In the genomic region with DNA sequence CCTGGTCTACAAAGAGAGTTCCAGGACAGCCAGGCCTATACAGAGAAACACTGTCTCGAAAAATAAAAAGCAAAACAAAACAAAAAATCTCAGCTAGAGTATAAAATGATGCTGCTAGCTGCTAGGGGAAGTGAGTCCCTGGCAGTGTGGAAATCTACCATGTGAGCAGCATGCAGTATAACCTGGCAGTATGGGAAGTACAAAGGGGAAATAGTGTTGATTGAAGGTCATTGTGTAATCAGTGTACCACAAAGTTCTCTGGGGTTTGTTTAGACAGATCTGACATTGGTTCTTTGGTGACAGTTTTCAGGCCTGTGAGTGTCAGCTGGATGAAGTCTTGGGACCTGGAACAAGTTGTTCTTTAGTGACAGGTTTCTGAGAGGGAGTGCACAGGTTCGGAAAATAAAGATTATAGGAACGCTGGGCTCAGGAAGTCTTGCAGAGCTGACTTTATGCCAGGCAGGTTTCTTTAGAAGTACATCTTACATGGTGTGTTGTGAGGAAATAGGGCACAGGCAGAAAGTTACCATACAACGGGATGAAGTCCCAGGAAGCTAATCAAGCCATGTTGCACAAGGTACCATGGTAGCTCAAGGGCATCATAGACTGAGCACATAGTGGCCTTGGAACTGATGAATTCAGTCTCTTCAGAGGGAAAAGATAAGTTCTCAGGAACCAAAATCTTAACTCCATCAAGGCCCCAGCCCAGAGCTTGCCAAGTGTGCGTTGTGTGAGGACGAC, we compare ENCODE assay signal across 19 mouse cellular contexts. TPM values are rescaled to one million over a fixed set of nuclear protein-coding genes. Genes with fewer than 3 reads are reported as not detected.
DNase-seq lines count a peak whose midpoint lies in the region; ATAC-seq and TF ChIP-seq lines count a peak whose summit lies in the region.
"Had no signal": no experiment of that assay in that cellular context is flagged by ENCODE, and none has a peak within 500 bp of the region (broad histone marks: within the 10 kb centered on the region; RNA-seq: fewer than 3 reads in every experiment).

No protein-coding gene starts in this region.

- no peak overlapping the region for H3K4me3 ChIP-seq in liver, embryonic 13.5 days (replicated peaks)
- H3K4me3 ChIP-seq in bone marrow macrophage, adult 2 months (ENCODE audit: insufficient read depth, low read length): no peak overlapping the region
- H3K4me3 ChIP-seq: embryonic facial prominence, embryonic 12.5 days; gastrocnemius, adult 2 months; hindbrain, embryonic 15.5 days; limb, embryonic 13.5 days had no signal

- DNase-seq in liver, embryonic 13.5 days: no peak
- DNase-seq in liver: no peak
- DNase-seq in spleen, postnatal 4 days (ENCODE audit: low spot score in 2 of 2): no peak
- DNase-seq: adrenal gland, adult 2 months; cerebellum, adult 2 months; forebrain, postnatal 0 days; gastrocnemius, adult 2 months; heart, postnatal 10 days; kidney, adult 18-20 months; kidney, postnatal 14 days; midbrain, embryonic 14.5 days had no signal

- no peaks in the 10 kb centered on the region for H3K27me3 ChIP-seq in liver, embryonic 13.5 days
- H3K27me3 ChIP-seq: embryonic facial prominence, embryonic 12.5 days; hindbrain, embryonic 15.5 days had no signal

- no peak overlapping the region for H3K9ac ChIP-seq in liver, embryonic 13.5 days
- H3K9ac ChIP-seq: embryonic facial prominence, embryonic 12.5 days; forebrain, postnatal 0 days; hindbrain, embryonic 15.5 days; limb, embryonic 13.5 days had no signal

- ATAC-seq in liver, embryonic 13.5 days (ENCODE audit: low read depth): peak; percentile 34; the same call in 1 of the 2 replicates
- ATAC-seq in hematopoietic stem cell, adult 5-6 weeks (replicated peaks in 1 of 2; ENCODE audit: insufficient read depth in 1 of 2, low FRiP score in 2 of 2, low TSS enrichment in 1 of 2, low read depth in 1 of 2, poor library complexity in 2 of 2, severe bottlenecking in 2 of 2): peak; percentile 32 to 87; a peak in 1 of 4 replicates
- ATAC-seq in monocyte, adult 5-6 weeks (replicated peaks; ENCODE audit: insufficient number of reproducible peaks, low FRiP score, low TSS enrichment, poor library complexity, severe bottlenecking): peak; percentile 95
- ATAC-seq in activated CD4-positive, CD25-positive, alpha-beta regulatory T cell, adult 4 months: no peak
- ATAC-seq: forebrain, postnatal 0 days had no signal

- H3K9me3 ChIP-seq in liver, embryonic 13.5 days (replicated peaks): no peaks in the 10 kb centered on the region
- H3K9me3 ChIP-seq: embryonic facial prominence, embryonic 12.5 days; hindbrain, embryonic 15.5 days; limb, embryonic 13.5 days had no signal

- no peak overlapping the region for H3K4me2 ChIP-seq in liver, embryonic 13.5 days
- H3K4me2 ChIP-seq: embryonic facial prominence, embryonic 12.5 days; hindbrain, embryonic 15.5 days; limb, embryonic 13.5 days had no signal

- no peak for TF ChIP-seq POLR2A in bone marrow macrophage, adult 2 months (IDR thresholded peaks at IDR 0.05; ENCODE audit: borderline replicate concordance, low read depth, low read length)

- no peak for TF ChIP-seq CTCF in bone marrow macrophage, adult 2 months (IDR thresholded peaks at IDR 0.05; ENCODE audit: low read depth, low read length)

- H3K27ac ChIP-seq in liver, embryonic 13.5 days: no peak overlapping the region
- H3K27ac ChIP-seq in bone marrow macrophage, adult 2 months (ENCODE audit: insufficient read depth, low read depth, low read length): peak overlapping the region; percentile 88
- H3K27ac ChIP-seq: embryonic facial prominence, embryonic 12.5 days; gastrocnemius, adult 2 months; hindbrain, embryonic 15.5 days; limb, embryonic 13.5 days; stomach, postnatal 0 days had no signal

- peaks cover 63% of the 10 kb centered on the region for H3K36me3 ChIP-seq in liver, embryonic 13.5 days

- 78% methylated on average over 6 of the region's 6 CpGs for WGBS in liver, embryonic 13.5 days (ENCODE audit: insufficient replicate concordance)

- no peaks in the 10 kb centered on the region for H3K4me1 ChIP-seq in liver, embryonic 13.5 days (replicated peaks)
- H3K4me1 ChIP-seq in bone marrow macrophage, adult 2 months (ENCODE audit: control insufficient read depth, insufficient read depth, low read length): peaks cover 31% of the 10 kb centered on the region
- H3K4me1 ChIP-seq: hindbrain, embryonic 15.5 days had no signal

RNA-seq across cellular contexts. Expression of gene Gpr83, which starts 24.5 kb away (rescaled TPM):
- polyA plus RNA-seq in liver, embryonic 13.5 days (2015; fragmentation: Nextera tagmentation; extraction: Ambion mirVana): 0.05 and 0.06 TPM in 2 replicates
- polyA plus RNA-seq in bone marrow macrophage, adult 2 months (2012; ENCODE audit: insufficient read depth, insufficient read length, missing spikeins): not detected in 2 replicates
- not detected in 2 replicates for total RNA-seq in hematopoietic stem cell, adult 5-6 weeks (2017)
- 0.11 TPM in 1 of 3 replicates, not detected in the others for total RNA-seq in monocyte, adult 5-6 weeks (2017)
- polyA plus RNA-seq in activated CD4-positive, CD25-positive, alpha-beta regulatory T cell, adult 4 months (2017; shearing (Covaris generic)): 10 to 100 TPM; 88.3 to 94.9 TPM
- total RNA-seq: adrenal gland, adult 2 months; gastrocnemius, adult 2 months had no signal

RNA-seq across cellular contexts. Expression of gene Ankrd49, which starts 50.8 kb away (rescaled TPM):
- polyA plus RNA-seq in liver, embryonic 13.5 days (2015; fragmentation: Nextera tagmentation; extraction: Ambion mirVana): 36.2 and 42.2 TPM in 2 replicates
- polyA plus RNA-seq in bone marrow macrophage, adult 2 months (2012; ENCODE audit: insufficient read depth, insufficient read length, missing spikeins): 12.7 and 19.1 TPM in 2 replicates
- total RNA-seq in hematopoietic stem cell, adult 5-6 weeks (2017): 46.8 and 71.5 TPM in 2 replicates
- 25.3 to 39.9 TPM (median 37.0 TPM) in 3 replicates for total RNA-seq in monocyte, adult 5-6 weeks (2017)
- polyA plus RNA-seq in activated CD4-positive, CD25-positive, alpha-beta regulatory T cell, adult 4 months (2017; shearing (Covaris generic)): 10 to 100 TPM; 25.5 to 30.9 TPM

RNA-seq across cellular contexts. Expression of gene Mre11a, which starts 51.1 kb away (rescaled TPM):
- 22.6 and 27.6 TPM in 2 replicates for polyA plus RNA-seq in liver, embryonic 13.5 days (2015; fragmentation: Nextera tagmentation; extraction: Ambion mirVana)
- 22.0 and 25.2 TPM in 2 replicates for polyA plus RNA-seq in bone marrow macrophage, adult 2 months (2012; ENCODE audit: insufficient read depth, insufficient read length, missing spikeins)
- 63.4 and 89.8 TPM in 2 replicates for total RNA-seq in hematopoietic stem cell, adult 5-6 weeks (2017)
- 15.9 to 34.9 TPM (median 19.8 TPM) in 3 replicates for total RNA-seq in monocyte, adult 5-6 weeks (2017)
- 10 to 100 TPM; 19.6 to 24.6 TPM for polyA plus RNA-seq in activated CD4-positive, CD25-positive, alpha-beta regulatory T cell, adult 4 months (2017; shearing (Covaris generic))

Comparison
In these comparisons a context has a peak if more than half of its experiments do, and no peak if none do; other contexts are left out.
1. RNA of gene Gpr83, which starts 24.5 kb away (polyA plus RNA-seq): 88.3 to 94.9 TPM in activated CD4-positive, CD25-positive, alpha-beta regulatory T cell, adult 4 months; 0.05 to 0.06 TPM in liver, embryonic 13.5 days and not detected in bone marrow macrophage, adult 2 months; every median in the first group is over 10 times any median in the second.